Mouse (Mus musculus) spleen, adult 2 months (tissue): Measurements from ENCODE around the gene Snx21. TPM values are rescaled to one million over a fixed set of nuclear protein-coding genes. Genes with fewer than 3 reads are reported as not detected.

Source experiments
- DNase-seq, 2 experiments: peaks; one replicate each; pipeline versions ENCODE4 v3.0.0 to v3.0.0-alpha.2; 2012 to 2021; ENCODE audit warnings: low spot score in 2 of 2, low read depth in 1 of 2
- H3K27ac ChIP-seq: fragments of 200-500 bp; 2 replicates; pipeline ENCODE4 v1.5.1; 2012; ENCODE audit warnings: low read length, inconsistent platforms; ENCODE audit not compliant: insufficient read depth
- H3K27me3 ChIP-seq: fragments of 200-500 bp; 2 replicates; pipeline ENCODE4 v1.6.1; 2012; ENCODE audit warnings: mild to moderate bottlenecking, moderate library complexity, low read length, inconsistent platforms; ENCODE audit not compliant: control insufficient read depth, insufficient read depth
- H3K36me3 ChIP-seq: fragments of 200-500 bp; 2 replicates; pipeline ENCODE4 v1.6.1; 2012; ENCODE audit warnings: mild to moderate bottlenecking, low read length, inconsistent platforms; ENCODE audit not compliant: control insufficient read depth, insufficient read depth
- H3K4me1 ChIP-seq: fragments of 200-500 bp; 2 replicates; pipeline ENCODE4 v1.6.1; 2011; ENCODE audit warnings: inconsistent platforms; ENCODE audit not compliant: control insufficient read depth, insufficient read depth, insufficient read length
- H3K4me3 ChIP-seq: fragments of 200-500 bp; 2 replicates; pipeline ENCODE4 v1.5.1; 2011; ENCODE audit warnings: mild to moderate bottlenecking, inconsistent platforms; ENCODE audit not compliant: insufficient read depth, insufficient read length; ENCODE audit errors: extremely low read depth
- CTCF ChIP-seq: fragments of 200-500 bp; IDR thresholded peaks from 2 replicates; pipeline ENCODE4 v1.5.1; 2011; ENCODE audit warnings: mild to moderate bottlenecking, inconsistent platforms; ENCODE audit not compliant: insufficient read depth, insufficient read length, insufficient replicate concordance; ENCODE audit errors: extremely low read depth
- POLR2A ChIP-seq: fragments of 200-500 bp; IDR thresholded peaks from 2 replicates; pipeline ENCODE4 v1.6.1; 2011; ENCODE audit warnings: low read depth, low read length, inconsistent platforms
- WGBS: fragments of 180-500 bp; shearing (Covaris S2); methylation state at CpG from one replicate; pipeline ENCODE4 v1.1.7; 2018; 5-methylcytosine and 5-hydroxymethylcytosine counted together
- polyA plus RNA-seq: library from polyadenylated mRNA; depleted of rRNA; stranded (reverse); fragments of >200 nt; gene quantifications from 2 replicates; pipeline ENCODE4 v1.2.3, GENCODE M21; 2012

Snx21 gene
- polyA plus RNA-seq, 1 experiment = 9.5 TPM

GRCm38 (mm10) chr2:164760059-164760833, 25.4 kb upstream of the Snx21 start:
- Histone ChIP-seq H3K36me3 (peaks cover 34% of the 10 kb centered on the region), H3K4me3 (no peak overlapping the region), H3K27ac (peak overlapping the region; percentile 1; the same call in 1 of the 2 replicates), H3K27me3 (no peaks in the 10 kb centered on the region), H3K4me1 (no peaks in the 10 kb centered on the region)
- 58% methylated on average over 4 of the region's 4 CpGs for WGBS
- TF ChIP-seq POLR2A (no peak), CTCF (no peak)
- DNase-seq = no peak

DNA sequence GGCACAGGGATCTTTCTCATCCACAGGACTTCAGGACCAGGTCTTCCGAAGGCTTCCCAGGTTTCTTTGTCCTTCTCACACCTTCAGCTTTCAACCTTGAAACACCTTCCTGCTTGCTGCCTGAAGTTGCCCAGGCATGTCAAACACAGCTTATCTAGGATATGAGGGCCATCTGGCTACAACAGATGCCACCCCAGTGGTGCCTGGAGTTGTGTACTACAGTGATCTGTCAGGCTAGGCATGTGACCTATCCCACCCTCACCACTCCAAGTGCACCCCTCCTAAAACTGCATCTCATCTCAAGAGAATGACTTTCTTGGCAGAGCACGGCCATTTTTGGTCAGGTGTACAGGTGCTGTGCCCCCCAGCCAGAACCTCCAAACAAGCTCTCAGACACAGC, 24.1 kb upstream of the Snx21 start:
- TF ChIP-seq CTCF = no peak
- no peak for TF ChIP-seq POLR2A
- Histone ChIP-seq H3K36me3 (peaks cover 28% of the 10 kb centered on the region), H3K27me3 (no peaks in the 10 kb centered on the region), H3K4me3 (no peak overlapping the region), H3K27ac (no peak overlapping the region; the same call in 1 of the 2 replicates), H3K4me1 (no peaks in the 10 kb centered on the region)
- DNase-seq = no peak
- WGBS = 92% methylated on average over 2 of the region's 2 CpGs

DNA sequence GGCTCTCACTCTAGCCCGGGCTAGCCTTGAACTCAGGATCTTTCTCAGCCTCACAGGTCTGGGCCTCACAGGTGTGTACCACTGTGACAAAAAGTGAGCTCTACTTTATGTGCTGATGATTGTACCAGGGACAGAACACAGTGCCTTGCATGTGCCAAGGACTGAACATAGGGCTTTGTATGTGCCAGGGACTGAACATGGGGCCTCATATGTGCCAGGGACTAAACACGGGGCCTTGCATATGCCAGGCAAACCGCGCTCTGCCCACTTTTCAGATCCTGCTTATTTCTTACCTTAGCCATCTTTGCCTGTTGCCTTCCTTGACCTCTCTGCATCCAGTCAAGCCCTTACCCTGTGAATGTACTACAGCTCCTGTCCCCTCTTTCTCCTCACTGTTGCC, 23.7 kb upstream of the Snx21 start:
- Histone ChIP-seq H3K4me3 (no peak overlapping the region), H3K36me3 (peaks cover 27% of the 10 kb centered on the region), H3K27me3 (no peaks in the 10 kb centered on the region), H3K4me1 (no peaks in the 10 kb centered on the region), H3K27ac (no peak overlapping the region; the same call in 1 of the 2 replicates)
- TF ChIP-seq POLR2A (no peak), CTCF (no peak)
- WGBS = 93% methylated on average over 4 of the region's 4 CpGs
- DNase-seq = no peak

DNA sequence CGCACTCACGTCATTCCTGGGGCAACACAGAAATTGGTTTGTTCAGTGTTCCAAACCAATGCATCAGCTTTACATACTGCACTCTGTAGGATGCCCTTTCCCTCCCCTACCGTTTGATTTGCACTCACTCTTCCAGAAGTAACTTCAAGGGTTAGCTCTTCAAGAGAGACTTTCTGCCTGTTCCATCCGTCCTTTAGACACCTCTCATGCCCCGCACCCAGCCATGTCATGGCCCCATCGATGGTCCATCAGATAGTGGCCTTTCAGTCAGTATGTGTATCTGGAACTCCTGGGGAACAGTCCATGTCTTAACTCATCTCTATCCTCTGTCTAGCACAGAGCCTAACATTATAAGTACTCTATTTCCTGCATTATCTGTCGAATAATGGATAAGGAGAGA, 23.0 kb upstream of the Snx21 start:
- WGBS = 89% methylated on average over 7 of the region's 7 CpGs
- Histone ChIP-seq H3K4me3 (no peak overlapping the region), H3K27me3 (no peaks in the 10 kb centered on the region), H3K27ac (no peak overlapping the region), H3K36me3 (peaks cover 22% of the 10 kb centered on the region), H3K4me1 (no peaks in the 10 kb centered on the region)
- DNase-seq = no peak
- TF ChIP-seq POLR2A (no peak), CTCF (no peak)

GRCm38 (mm10) chr2:164765841-164766240, 19.8 kb upstream of the Snx21 start:
- no peak overlapping the region for H3K27ac ChIP-seq
- peaks cover 14% of the 10 kb centered on the region for H3K36me3 ChIP-seq
- no peak for DNase-seq
- no peaks in the 10 kb centered on the region; the same call in 1 of the 2 replicates for H3K4me1 ChIP-seq
- no peak overlapping the region for H3K4me3 ChIP-seq
- no peaks in the 10 kb centered on the region for H3K27me3 ChIP-seq
- no peak for TF ChIP-seq CTCF
- no peak for TF ChIP-seq POLR2A
- 92% methylated on average over 3 of the region's 3 CpGs for WGBS

DNA sequence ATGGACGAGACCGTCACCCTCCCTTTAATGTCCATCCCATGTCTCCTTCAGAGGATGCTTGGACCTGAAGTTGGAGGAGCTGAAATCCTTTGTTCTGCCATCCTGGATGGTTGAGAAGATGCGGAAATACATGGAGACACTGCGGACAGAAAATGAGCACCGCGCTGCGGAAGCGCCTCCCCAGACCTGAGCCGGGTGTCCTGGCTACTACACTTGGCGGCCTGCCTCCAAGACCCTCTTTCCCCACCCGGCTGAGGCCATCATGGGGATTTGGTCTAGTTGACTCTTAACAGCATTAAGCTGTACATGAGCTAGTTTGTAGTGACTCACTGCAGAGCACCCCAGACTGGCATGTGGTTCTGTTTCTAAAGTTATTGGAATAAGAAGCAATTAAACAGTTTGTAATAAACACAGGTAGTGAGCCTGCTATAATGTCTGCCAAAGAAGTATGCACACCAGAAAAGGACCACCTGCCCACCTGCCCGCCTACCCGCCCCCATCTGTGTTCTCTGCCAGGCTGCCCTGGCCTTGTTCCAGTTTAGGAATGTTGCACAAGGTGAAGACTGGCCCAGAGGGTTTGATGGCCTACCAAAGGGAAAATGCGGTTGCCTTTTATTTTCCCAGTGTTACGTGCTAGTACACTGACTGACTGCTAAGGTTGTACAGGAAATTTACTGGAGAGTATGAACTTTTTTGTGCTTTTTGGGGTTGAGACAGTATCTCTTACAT, 17.6 kb upstream of the Snx21 start:
- Histone ChIP-seq H3K36me3 (peaks cover 11% of the 10 kb centered on the region), H3K27me3 (no peaks in the 10 kb centered on the region), H3K27ac (no peak overlapping the region), H3K4me1 (no peaks in the 10 kb centered on the region; the same call in 1 of the 2 replicates), H3K4me3 (no peak overlapping the region)
- 96% methylated on average over 15 of the region's 15 CpGs for WGBS
- TF ChIP-seq CTCF = no peak
- TF ChIP-seq POLR2A = no peak
- no peak for DNase-seq
